Mouse (Mus musculus) CD8-positive naive resting alpha-beta T cell, adult 2 months (primary cell): ENCODE data around the gene Col6a2.

Source experiments
- DNase-seq, 2 experiments: peaks; one replicate each; pipeline ENCODE4 v3.0.0; 2022; ENCODE audit warnings: low read depth in 2 of 2, low spot score in 2 of 2

Gene Col6a2

GRCm38 (mm10) chr10:76551556-76551955 is 71.9 kb downstream of the Col6a2 start:
- no peak for DNase-seq

GRCm38 (mm10) chr10:76550458-76550857 is 73.0 kb downstream of the Col6a2 start:
- no peak for DNase-seq

GRCm38 (mm10) chr10:76548218-76548617 is 75.2 kb downstream of the Col6a2 start:
- no peak for DNase-seq

- DNase-seq: no peak
Measured at GRCm38 (mm10) chr10:76546566-76546965, 76.9 kb downstream of the Col6a2 start.
